Mouse (Mus musculus): Measurements from ENCODE around the gene Hist1h1d. TPM values are rescaled to one million over a fixed set of nuclear protein-coding genes. Genes with fewer than 3 reads are reported as not detected.
"Not testable (repeated sequence)": the region's sequence is repeated elsewhere in the genome, so short reads cannot be mapped to it uniquely, and the experiment has no call there.

Gene Hist1h1d
- polyA plus RNA-seq, 1 experiment from 2014 or later: 0.51 TPM

DNA sequence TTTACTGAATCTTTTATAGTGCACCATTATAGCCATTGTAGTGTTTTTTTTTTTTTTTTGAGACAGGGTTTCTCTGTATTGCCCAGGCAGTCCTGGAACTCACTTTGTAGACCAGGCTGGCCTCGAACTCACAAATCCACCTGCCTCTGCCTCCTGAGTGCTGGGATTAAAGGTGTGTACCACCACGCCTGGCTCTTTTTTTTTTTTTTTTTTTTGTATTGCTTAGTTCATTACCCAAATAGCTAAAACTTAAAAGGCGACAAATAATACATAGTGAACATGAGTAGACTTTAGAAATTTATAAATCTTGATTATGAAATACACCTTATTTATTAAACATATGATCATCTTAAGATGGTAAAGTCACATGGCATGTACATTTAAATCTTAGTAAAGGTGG is 11.6 kb upstream of the Hist1h1d start:
- H3K27me3 ChIP-seq: no peaks in the 10 kb centered on the region
- no peak for ATAC-seq (ENCODE audit: insufficient number of reproducible peaks, low FRiP score, low TSS enrichment, low read depth)
- 68% methylated on average over 3 of the region's 3 CpGs for WGBS
- H3K27ac ChIP-seq: no peak overlapping the region
- no peaks in the 10 kb centered on the region for H3K9me3 ChIP-seq
- H3K9ac ChIP-seq: no peak overlapping the region
- H3K36me3 ChIP-seq: no peaks in the 10 kb centered on the region
- H3K4me2 ChIP-seq: no peak overlapping the region
- H3K4me3 ChIP-seq: no peak overlapping the region
- H3K4me1 ChIP-seq: peaks cover 10% of the 10 kb centered on the region

DNA sequence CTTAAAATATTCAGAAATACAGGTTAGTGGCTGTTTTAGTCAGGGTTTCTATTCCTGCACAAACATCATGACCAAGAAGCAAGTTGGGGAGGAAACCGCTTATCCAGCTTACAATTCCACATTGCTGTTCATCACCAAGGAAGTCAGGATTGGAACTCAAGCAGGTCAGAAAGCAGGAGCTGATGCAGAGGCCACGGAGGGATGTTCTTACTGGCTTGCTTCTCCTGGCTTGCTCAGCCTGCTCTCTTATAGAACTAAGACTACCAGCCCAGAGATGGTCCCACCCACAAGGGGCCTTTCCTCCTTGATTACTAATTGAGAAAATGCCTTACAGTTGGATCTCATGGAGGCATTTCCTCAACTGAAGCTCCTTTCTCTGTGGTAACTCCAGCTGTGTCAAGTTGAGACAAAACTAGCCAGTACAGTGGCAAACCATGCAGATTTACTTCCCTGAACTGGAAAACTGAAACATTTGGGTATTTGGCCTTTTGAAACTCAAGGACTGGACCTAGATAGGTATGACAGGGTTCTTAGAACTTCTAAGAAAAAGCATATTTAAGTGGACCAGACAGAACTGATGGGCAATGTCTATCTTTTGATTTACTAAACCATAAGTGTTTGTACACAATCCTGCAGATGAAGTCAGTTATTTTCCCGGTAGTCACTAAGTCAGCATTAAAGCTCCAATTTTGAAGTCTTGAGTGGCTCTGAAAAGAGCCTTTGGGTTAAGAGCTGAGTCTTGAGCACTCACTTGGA is 10.7 kb upstream of the Hist1h1d start:
- ATAC-seq (ENCODE audit: insufficient number of reproducible peaks, low FRiP score, low TSS enrichment, low read depth); H3K4me1 ChIP-seq; H3K36me3 ChIP-seq; H3K9me3 ChIP-seq; H3K27me3 ChIP-seq: not testable (repeated sequence)
- H3K4me2 ChIP-seq: peak overlapping the region; percentile 56
- peak overlapping the region; percentile 44 for H3K4me3 ChIP-seq
- H3K27ac ChIP-seq: peak overlapping the region; percentile 87
- peak overlapping the region; percentile 31 for H3K9ac ChIP-seq
- 12% methylated on average over 3 of the region's 3 CpGs for WGBS

DNA sequence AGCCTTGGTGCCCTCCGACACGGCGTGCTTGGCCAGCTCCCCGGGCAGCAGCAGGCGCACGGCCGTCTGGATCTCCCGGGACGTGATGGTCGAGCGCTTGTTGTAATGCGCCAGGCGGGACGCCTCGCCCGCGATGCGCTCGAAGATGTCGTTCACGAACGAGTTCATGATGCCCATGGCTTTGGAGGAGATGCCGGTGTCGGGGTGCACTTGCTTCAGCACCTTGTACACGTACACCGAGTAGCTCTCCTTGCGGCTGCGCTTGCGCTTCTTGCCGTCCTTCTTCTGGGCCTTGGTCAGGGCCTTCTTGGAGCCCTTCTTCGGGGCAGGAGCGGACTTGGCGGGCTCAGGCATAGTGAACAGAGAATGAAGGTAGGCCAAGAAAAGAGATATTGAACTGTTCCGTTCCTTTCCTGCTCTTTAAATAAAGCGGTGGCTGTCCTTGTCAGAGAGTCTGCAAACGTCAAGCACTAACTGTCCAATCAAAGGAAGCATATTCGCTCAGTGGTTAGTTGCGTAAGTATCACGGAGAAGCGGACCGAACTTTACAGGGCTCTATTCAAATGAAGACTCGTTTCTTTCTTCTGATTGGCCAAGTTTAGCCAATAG is 10.0 kb upstream of the Hist1h1d start, which contains the start of gene Hist1h2bh:
Hist1h2bh (minus strand) TSS at position 394 of the 609 bp plus-strand sequence.
- peak within 1 kb of the TSS; percentile 37 for H3K9ac ChIP-seq
- not testable (repeated sequence) for H3K9me3 ChIP-seq, H3K4me1 ChIP-seq, H3K27me3 ChIP-seq, H3K36me3 ChIP-seq
- H3K27ac ChIP-seq: peak within 1 kb of the TSS; percentile 92
- peak within 1 kb of the TSS; percentile 51 for H3K4me3 ChIP-seq
- peak within 1 kb of the TSS; percentile 57 for H3K4me2 ChIP-seq
- peak; percentile 95 for ATAC-seq (ENCODE audit: insufficient number of reproducible peaks, low FRiP score, low TSS enrichment, low read depth)
- WGBS: under 1% methylated on average over 39 of the region's 42 CpGs

DNA sequence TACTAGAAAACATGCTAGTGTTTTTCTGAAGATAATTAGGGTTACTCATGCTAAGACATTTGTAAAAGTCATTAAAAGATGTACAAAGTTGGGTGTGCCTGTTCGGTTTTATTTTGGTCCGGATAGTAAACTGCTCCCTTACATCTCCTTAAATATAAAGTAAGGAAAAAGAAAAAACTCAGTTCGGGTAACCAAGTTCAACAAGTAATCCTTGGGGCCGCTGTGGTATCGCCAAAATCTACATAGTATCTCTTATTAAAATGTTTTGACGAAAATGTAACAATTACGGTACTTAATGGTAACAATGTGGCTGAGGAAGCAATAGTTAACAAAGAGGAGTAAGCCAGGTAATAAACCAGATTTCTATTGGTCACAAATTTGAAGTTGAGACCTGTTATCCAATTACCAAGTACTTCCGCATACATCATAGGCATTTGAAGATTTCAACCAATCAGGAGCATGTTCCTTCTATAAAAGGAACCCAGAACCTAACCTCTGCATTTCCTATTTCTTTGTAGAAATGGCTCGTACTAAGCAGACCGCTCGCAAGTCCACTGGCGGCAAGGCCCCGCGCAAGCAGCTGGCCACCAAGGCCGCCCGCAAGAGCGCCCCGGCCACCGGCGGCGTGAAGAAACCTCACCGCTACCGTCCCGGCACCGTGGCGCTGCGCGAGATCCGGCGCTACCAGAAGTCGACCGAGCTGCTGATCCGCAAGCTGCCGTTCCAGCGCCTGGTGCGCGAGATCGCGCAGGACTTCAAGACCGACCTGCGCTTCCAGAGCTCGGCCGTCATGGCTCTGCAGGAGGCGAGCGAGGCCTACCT is 8.9 kb upstream of the Hist1h1d start, which contains the start of gene Hist1h3f:
Hist1h3f (plus strand) TSS at position 88 of the 822 bp plus-strand sequence.
- peak; percentile 89 for ATAC-seq (ENCODE audit: insufficient number of reproducible peaks, low FRiP score, low TSS enrichment, low read depth)
- Histone ChIP-seq H3K4me3 (peak within 1 kb of the TSS; percentile 51), H3K27me3 (no peaks in the 10 kb centered on the region), H3K9me3 (no peaks in the 10 kb centered on the region), H3K4me2 (peak within 1 kb of the TSS; percentile 57), H3K4me1 (peaks cover 4% of the 10 kb centered on the region; the same call in 1 of the 2 replicates), H3K9ac (peak within 1 kb of the TSS; percentile 37), H3K36me3 (no peaks in the 10 kb centered on the region), H3K27ac (peak within 1 kb of the TSS; percentile 92)
- under 1% methylated on average over 36 of the region's 45 CpGs for WGBS

DNA sequence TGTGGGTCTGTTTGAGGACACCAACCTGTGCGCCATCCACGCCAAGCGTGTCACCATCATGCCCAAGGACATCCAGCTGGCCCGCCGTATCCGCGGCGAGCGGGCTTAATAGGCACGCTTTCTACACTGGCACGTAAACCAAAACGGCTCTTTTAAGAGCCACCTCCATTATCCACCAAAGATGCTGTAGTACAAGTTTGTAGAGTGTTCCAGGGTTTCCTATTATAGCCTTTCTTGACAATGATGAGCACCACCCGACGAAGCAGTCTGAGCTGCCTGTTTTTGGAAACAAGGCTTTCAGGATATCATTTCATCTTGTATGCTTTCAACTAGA is 8.3 kb upstream of the Hist1h1d start:
- peak overlapping the region; percentile 51 for H3K4me3 ChIP-seq
- peak overlapping the region; percentile 57 for H3K4me2 ChIP-seq
- peak overlapping the region; percentile 92; the same call in 1 of the 2 replicates for H3K27ac ChIP-seq
- H3K9ac ChIP-seq; ATAC-seq (ENCODE audit: insufficient number of reproducible peaks, low FRiP score, low TSS enrichment, low read depth); H3K4me1 ChIP-seq; H3K9me3 ChIP-seq; H3K36me3 ChIP-seq; H3K27me3 ChIP-seq: not testable (repeated sequence)
- under 1% methylated on average over 14 of the region's 14 CpGs for WGBS

DNA sequence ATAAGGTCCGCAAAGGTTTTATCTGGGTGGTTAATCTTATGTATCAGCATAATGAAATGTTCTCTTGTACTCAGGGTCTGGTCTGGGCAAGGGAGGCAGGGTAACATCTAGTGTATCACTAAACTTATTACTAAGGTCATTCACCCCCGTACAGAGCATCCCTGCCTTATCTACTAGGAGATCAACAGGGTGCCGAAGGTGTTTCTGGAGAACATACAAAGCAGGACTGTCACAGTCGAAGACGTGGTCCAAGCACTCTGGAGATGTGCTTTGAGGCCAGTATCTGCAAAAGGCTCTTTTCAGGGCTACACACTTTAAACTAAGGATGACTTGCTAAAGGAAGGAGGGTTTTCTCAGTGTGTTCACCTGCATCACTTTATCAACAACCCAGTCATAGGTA is 6.4 kb upstream of the Hist1h1d start:
- Histone ChIP-seq H3K27me3 (no peaks in the 10 kb centered on the region), H3K9me3 (no peaks in the 10 kb centered on the region), H3K27ac (no peak overlapping the region), H3K4me1 (peaks cover 9% of the 10 kb centered on the region; the same call in 1 of the 2 replicates), H3K36me3 (no peaks in the 10 kb centered on the region), H3K9ac (no peak overlapping the region), H3K4me3 (no peak overlapping the region), H3K4me2 (no peak overlapping the region)
- 76% methylated on average over 5 of the region's 5 CpGs for WGBS
- ATAC-seq (ENCODE audit: insufficient number of reproducible peaks, low FRiP score, low TSS enrichment, low read depth): no peak

DNA sequence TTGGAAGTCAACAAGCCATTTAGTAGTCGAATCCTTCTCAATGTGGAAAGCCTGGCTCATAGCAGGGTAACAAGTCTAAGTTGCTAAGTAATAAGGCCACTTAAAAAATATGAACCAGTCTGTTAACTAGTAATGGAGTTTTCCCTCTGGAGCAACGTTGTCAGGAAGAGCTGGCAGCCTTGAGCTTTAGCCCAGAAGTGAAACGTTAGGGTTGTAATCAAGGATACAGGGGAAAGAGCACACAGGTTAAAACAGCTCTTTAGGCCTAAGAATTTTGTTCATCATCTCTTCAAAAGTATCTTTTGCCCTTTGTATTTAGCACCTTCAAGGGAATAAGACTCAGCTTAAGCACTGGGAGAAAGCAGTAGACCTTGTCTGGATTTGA is 2.3 kb upstream of the Hist1h1d start:
- no peaks in the 10 kb centered on the region for H3K36me3 ChIP-seq
- 2% methylated on average over 3 of the region's 3 CpGs for WGBS
- H3K4me3 ChIP-seq: peak overlapping the region; percentile 46
- ATAC-seq (ENCODE audit: insufficient number of reproducible peaks, low FRiP score, low TSS enrichment, low read depth): no peak
- H3K9ac ChIP-seq: 0 out of 2 replicates have a peak overlapping the region, but pooled peaks have one; percentile 21
- peak overlapping the region; percentile 62 for H3K4me2 ChIP-seq
- no peaks in the 10 kb centered on the region for H3K27me3 ChIP-seq
- H3K27ac ChIP-seq: peak overlapping the region; percentile 92
- no peaks in the 10 kb centered on the region for H3K9me3 ChIP-seq
- peaks cover 20% of the 10 kb centered on the region for H3K4me1 ChIP-seq

DNA sequence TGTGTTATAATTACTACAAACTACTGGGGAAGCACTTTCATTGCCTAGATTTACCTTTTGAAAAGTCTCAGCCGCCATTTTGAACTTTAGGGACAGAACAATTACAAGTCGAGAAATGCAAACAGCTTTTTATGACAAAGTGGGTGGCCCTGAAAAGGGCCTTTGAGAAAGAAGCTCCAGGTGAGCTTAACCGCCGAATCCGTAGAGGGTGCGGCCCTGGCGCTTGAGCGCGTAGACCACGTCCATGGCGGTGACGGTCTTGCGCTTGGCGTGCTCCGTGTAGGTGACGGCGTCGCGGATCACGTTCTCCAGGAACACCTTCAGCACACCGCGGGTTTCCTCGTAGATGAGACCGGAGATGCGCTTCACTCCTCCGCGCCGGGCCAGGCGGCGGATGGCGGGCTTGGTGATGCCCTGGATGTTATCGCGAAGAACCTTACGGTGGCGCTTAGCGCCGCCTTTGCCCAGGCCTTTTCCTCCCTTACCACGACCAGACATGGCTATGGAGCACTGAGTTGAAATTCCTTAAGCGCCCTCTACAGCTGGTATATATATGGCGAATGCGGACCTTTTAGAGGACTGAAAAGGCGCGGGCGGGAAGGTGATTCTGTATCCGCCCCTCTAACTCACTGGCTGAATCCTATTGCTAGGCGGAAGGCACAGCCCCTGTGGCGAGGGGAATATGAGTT is 1.8 kb upstream of the Hist1h1d start, which contains the start of gene Hist1h4f:
Hist1h4f (minus strand) TSS at position 503 of the 689 bp plus-strand sequence.
- not testable (repeated sequence) for H3K36me3 ChIP-seq, H3K9me3 ChIP-seq, H3K27me3 ChIP-seq
- peak within 1 kb of the TSS; percentile 62 for H3K4me2 ChIP-seq
- under 1% methylated on average over 47 of the region's 47 CpGs for WGBS
- H3K4me3 ChIP-seq: peak within 1 kb of the TSS; percentile 46
- H3K9ac ChIP-seq: 0 out of 2 replicates have a peak within 1 kb of the TSS, but pooled peaks have one; percentile 21
- peaks cover 20% of the 10 kb centered on the region for H3K4me1 ChIP-seq
- ATAC-seq (ENCODE audit: insufficient number of reproducible peaks, low FRiP score, low TSS enrichment, low read depth): peak; percentile 80
- peak within 1 kb of the TSS; percentile 92 for H3K27ac ChIP-seq

DNA sequence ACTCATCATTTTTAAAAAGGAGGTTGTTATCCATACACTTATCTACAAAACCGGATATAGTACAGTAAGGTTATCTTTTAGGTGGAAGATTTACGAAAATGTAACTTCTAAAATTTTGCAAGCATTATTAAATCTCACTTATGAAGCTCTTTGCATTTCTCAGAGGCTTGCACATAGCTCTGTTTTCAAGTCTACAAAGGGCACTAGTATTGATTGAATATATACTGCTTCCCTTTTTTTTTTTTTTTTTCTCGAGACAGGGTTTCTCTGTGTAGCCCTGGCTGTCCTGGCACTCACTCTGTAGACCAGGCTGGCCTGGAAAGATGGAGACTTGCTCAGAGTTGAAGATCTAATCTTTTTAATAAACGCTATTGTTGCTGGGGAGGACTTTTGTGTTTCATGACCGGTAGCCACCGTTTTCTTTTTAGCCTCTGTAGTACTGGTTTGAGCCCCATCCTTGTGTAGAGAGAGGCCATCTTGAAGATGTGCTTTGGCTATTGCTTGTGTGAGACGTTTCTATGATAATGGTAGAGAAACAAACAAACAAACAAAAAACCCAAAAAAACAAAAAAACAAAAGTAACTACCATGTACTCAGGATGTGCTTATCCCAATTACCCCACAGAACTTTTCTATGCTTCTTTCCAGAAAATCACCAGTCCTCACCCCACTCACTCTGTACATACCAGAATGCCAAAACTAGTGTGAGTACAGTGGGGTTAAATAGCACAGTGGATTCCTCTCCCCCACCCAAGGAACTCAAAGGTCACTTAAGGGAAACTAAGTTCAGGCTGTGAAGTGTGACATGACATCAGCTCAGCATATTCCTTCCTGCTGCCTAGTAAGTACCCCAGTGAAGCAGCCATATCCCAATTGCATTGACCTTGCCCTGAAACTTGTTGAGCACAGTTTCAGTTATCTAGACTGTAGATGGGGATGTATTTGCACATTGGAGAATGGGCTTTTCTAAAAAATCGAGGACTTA is 839 bp upstream of the Hist1h1d start:
- H3K9me3 ChIP-seq: no peaks in the 10 kb centered on the region
- H3K36me3 ChIP-seq: no peaks in the 10 kb centered on the region
- peaks cover 20% of the 10 kb centered on the region for H3K4me1 ChIP-seq
- H3K27ac ChIP-seq: peak overlapping the region; percentile 92
- H3K9ac ChIP-seq: no peak overlapping the region
- H3K27me3 ChIP-seq: no peaks in the 10 kb centered on the region
- no peak for ATAC-seq (ENCODE audit: insufficient number of reproducible peaks, low FRiP score, low TSS enrichment, low read depth)
- peak overlapping the region; percentile 62 for H3K4me2 ChIP-seq
- whole genome bisulfite sequencing: 54% methylated on average over 8 of the region's 8 CpGs
- peak overlapping the region; percentile 46; the same call in 1 of the 2 replicates for H3K4me3 ChIP-seq

DNA sequence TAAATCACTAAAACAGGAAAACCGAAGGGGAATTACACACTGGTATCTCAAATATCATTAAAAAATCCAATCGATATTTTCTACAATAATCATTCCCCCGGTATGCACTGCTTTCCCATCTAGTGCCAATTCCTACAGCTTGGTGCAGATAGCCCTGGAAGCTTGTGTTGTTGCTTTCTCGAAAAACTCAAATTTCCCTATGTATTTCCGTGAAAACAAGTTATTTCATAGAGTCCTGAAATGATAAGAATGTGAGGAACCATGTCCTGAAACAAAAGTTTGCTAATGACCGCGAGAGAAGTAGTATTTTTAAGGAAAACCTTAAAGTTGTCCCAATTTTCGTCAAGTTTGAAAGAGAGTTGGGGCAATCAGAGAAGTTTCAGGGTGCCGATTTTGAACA is 1.3 kb downstream of the Hist1h1d start:
- ATAC-seq (ENCODE audit: insufficient number of reproducible peaks, low FRiP score, low TSS enrichment, low read depth): no peak
- Histone ChIP-seq H3K4me3 (peak overlapping the region; percentile 56), H3K36me3 (no peaks in the 10 kb centered on the region), H3K9ac (0 out of 2 replicates have a peak overlapping the region, but pooled peaks have one; percentile 64), H3K4me1 (peaks cover 20% of the 10 kb centered on the region), H3K27me3 (no peaks in the 10 kb centered on the region), H3K27ac (peak overlapping the region; percentile 97), H3K9me3 (no peaks in the 10 kb centered on the region), H3K4me2 (peak overlapping the region; percentile 92)
- WGBS: 17% methylated on average over 9 of the region's 9 CpGs

All from limb, embryonic 15.5 days (tissue).